Mouse (Mus musculus): Measurements from ENCODE around the gene Coa6. TPM values are rescaled to one million over a fixed set of nuclear protein-coding genes. Genes with fewer than 3 reads are reported as not detected.

The Coa6 gene
- total and polyA plus RNA-seq, 3 experiments, result 26.6 to 30.3 (median 29.1) TPM

GRCm38 (mm10) chr8:126379580-126379979, 42.7 kb upstream of the Coa6 start:
- H3K79me2 ChIP-seq (replicated peaks; ENCODE audit: control insufficient read depth, extremely low read depth, insufficient read depth, poor library complexity, severe bottlenecking), result no peaks in the 10 kb centered on the region
- in situ Hi-C loops (cut with MboI; ENCODE audit: low pct_ligation_motif_present, low pct_unique_long_range_greater_than_20kb, low sequenced_read_pairs), result loop anchor here (25.0 kb wide), 2 partner anchors 117 to 417 kb away; no protein-coding TSS in a partner anchor
- H3K4me1 ChIP-seq (ENCODE audit: control insufficient read depth in 1 of 2, insufficient read depth in 2 of 2), result peaks cover 0 to 2% of the 10 kb centered on the region in 2 experiments; a peak in 1 of 4 replicates
- no peaks in the 10 kb centered on the region for H3K9me3 ChIP-seq (replicated peaks; ENCODE audit: low read length)
- no peaks in the 10 kb centered on the region for H3K36me3 ChIP-seq (replicated peaks in 1 of 2; ENCODE audit: control insufficient read depth in 1 of 2, insufficient read depth in 1 of 2, low read length in 1 of 2)
- dilution Hi-C loops (cut with MboI; ENCODE audit: extremely low pct_ligation_motif_present, extremely low pct_unique_long_range_greater_than_20kb, low sequenced_read_pairs), result no loop called here
- no peak overlapping the region for H3K27ac ChIP-seq (ENCODE audit: insufficient read depth, low read depth)
- peaks cover 92% of the 10 kb centered on the region for H3K27me3 ChIP-seq (replicated peaks)
- H3K9ac ChIP-seq (ENCODE audit: insufficient read depth, low read depth), result no peak overlapping the region
- no peak overlapping the region for H3K4me3 ChIP-seq (replicated peaks in 1 of 3; ENCODE audit: low read depth in 2 of 3, low read length in 2 of 3, poor library complexity in 1 of 3)
- no peak for DNase-seq (ENCODE audit: extremely low read depth)
- no peak for TF ChIP-seq BHLHE40 (IDR thresholded peaks at IDR 0.05; ENCODE audit: low read depth, low read length)
- no peak for TF ChIP-seq USF1 (IDR thresholded peaks at IDR 0.05; ENCODE audit: low read depth, low read length)
- TF ChIP-seq GABPA (IDR thresholded peaks at IDR 0.05; ENCODE audit: insufficient replicate concordance, low read depth, low read length), result no peak
- no peak for TF ChIP-seq EP300 (IDR thresholded peaks at IDR 0.05; ENCODE audit: low read length)
- no peak for TF ChIP-seq ZKSCAN1 (IDR thresholded peaks at IDR 0.05; ENCODE audit: borderline replicate concordance, low read depth, low read length)
- TF ChIP-seq POLR2AphosphoS2 (IDR thresholded peaks at IDR 0.05; ENCODE audit: low read depth, low read length), result no peak
- TF ChIP-seq TBP (conservative IDR thresholded peaks at IDR 0.05; ENCODE audit: low read depth, low read length), result no peak
- no peak for TF ChIP-seq E2F4 (IDR thresholded peaks at IDR 0.05; ENCODE audit: insufficient replicate concordance, low read depth, low read length)
- TF ChIP-seq MAZ (IDR thresholded peaks at IDR 0.05; ENCODE audit: low read depth, low read length), result no peak
- no peak for TF ChIP-seq MXI1 (IDR thresholded peaks at IDR 0.05; ENCODE audit: low read depth, low read length)
- TF ChIP-seq CHD1 (IDR thresholded peaks at IDR 0.05; ENCODE audit: low read depth, low read length), result no peak
- no peak overlapping the region for H3K4me2 ChIP-seq (ENCODE audit: insufficient read depth, low read depth, poor library complexity, severe bottlenecking)

GRCm38 (mm10) chr8:126380141-126380540, 42.2 kb upstream of the Coa6 start:
- no peaks in the 10 kb centered on the region for H3K36me3 ChIP-seq (replicated peaks in 1 of 2; ENCODE audit: control insufficient read depth in 1 of 2, insufficient read depth in 1 of 2, low read length in 1 of 2)
- no peak overlapping the region for H3K27ac ChIP-seq (ENCODE audit: insufficient read depth, low read depth)
- no peak overlapping the region for H3K4me3 ChIP-seq (replicated peaks in 1 of 3; ENCODE audit: low read depth in 2 of 3, low read length in 2 of 3, poor library complexity in 1 of 3)
- DNase-seq (ENCODE audit: extremely low read depth), result no peak
- in situ Hi-C loops (cut with MboI; ENCODE audit: low pct_ligation_motif_present, low pct_unique_long_range_greater_than_20kb, low sequenced_read_pairs) (loop anchor here (25.0 kb wide), 2 partner anchors 118 to 418 kb away; no protein-coding TSS in a partner anchor), dilution Hi-C loops (cut with MboI; ENCODE audit: extremely low pct_ligation_motif_present, extremely low pct_unique_long_range_greater_than_20kb, low sequenced_read_pairs) (no loop called here)
- TF ChIP-seq MAZ (IDR thresholded peaks at IDR 0.05; ENCODE audit: low read depth, low read length), result no peak
- TF ChIP-seq CHD1 (IDR thresholded peaks at IDR 0.05; ENCODE audit: low read depth, low read length), result no peak
- no peak for TF ChIP-seq JUN (IDR thresholded peaks at IDR 0.05; ENCODE audit: insufficient read depth, low read depth, low read length)
- H3K9ac ChIP-seq (ENCODE audit: insufficient read depth, low read depth), result no peak overlapping the region
- no peaks in the 10 kb centered on the region for H3K9me3 ChIP-seq (replicated peaks; ENCODE audit: low read length)
- no peak overlapping the region for H3K4me2 ChIP-seq (ENCODE audit: insufficient read depth, low read depth, poor library complexity, severe bottlenecking)
- peaks cover 0 to 2% of the 10 kb centered on the region in 2 experiments; a peak in 1 of 4 replicates for H3K4me1 ChIP-seq (ENCODE audit: control insufficient read depth in 1 of 2, insufficient read depth in 2 of 2)
- no peaks in the 10 kb centered on the region for H3K79me2 ChIP-seq (replicated peaks; ENCODE audit: control insufficient read depth, extremely low read depth, insufficient read depth, poor library complexity, severe bottlenecking)
- peaks cover 90% of the 10 kb centered on the region for H3K27me3 ChIP-seq (replicated peaks)

- DNase-seq (ENCODE audit: extremely low read depth), result no peak
- Histone ChIP-seq H3K27ac (ENCODE audit: insufficient read depth, low read depth) (no peak overlapping the region), H3K4me3 (replicated peaks in 1 of 3; ENCODE audit: low read depth in 2 of 3, low read length in 2 of 3, poor library complexity in 1 of 3) (no peak overlapping the region), H3K4me2 (ENCODE audit: insufficient read depth, low read depth, poor library complexity, severe bottlenecking) (no peak overlapping the region), H3K79me2 (replicated peaks; ENCODE audit: control insufficient read depth, extremely low read depth, insufficient read depth, poor library complexity, severe bottlenecking) (no peaks in the 10 kb centered on the region), H3K4me1 (ENCODE audit: control insufficient read depth in 1 of 2, insufficient read depth in 2 of 2) (peaks cover 0 to 2% of the 10 kb centered on the region in 2 experiments; a peak in 1 of 4 replicates), H3K36me3 (replicated peaks in 1 of 2; ENCODE audit: control insufficient read depth in 1 of 2, insufficient read depth in 1 of 2, low read length in 1 of 2) (no peaks in the 10 kb centered on the region), H3K27me3 (replicated peaks) (peaks cover 89% of the 10 kb centered on the region), H3K9ac (ENCODE audit: insufficient read depth, low read depth) (no peak overlapping the region), H3K9me3 (replicated peaks; ENCODE audit: low read length) (no peaks in the 10 kb centered on the region)
- in situ Hi-C loops (cut with MboI; ENCODE audit: low pct_ligation_motif_present, low pct_unique_long_range_greater_than_20kb, low sequenced_read_pairs), result loop anchor here (25.0 kb wide), 2 partner anchors 119 to 419 kb away; no protein-coding TSS in a partner anchor
- no peak for TF ChIP-seq POLR2A (IDR thresholded peaks at IDR 0.05; ENCODE audit: low read depth, low read length)
- TF ChIP-seq TBP (conservative IDR thresholded peaks at IDR 0.05; ENCODE audit: low read depth, low read length), result no peak
- no peak for TF ChIP-seq ETS1 (conservative IDR thresholded peaks at IDR 0.05; ENCODE audit: low read depth, low read length)
- no peak for TF ChIP-seq UBTF (IDR thresholded peaks at IDR 0.05; ENCODE audit: low read depth, low read length)
- TF ChIP-seq NRF1 (IDR thresholded peaks at IDR 0.05; ENCODE audit: low read depth, low read length), result no peak
- TF ChIP-seq ZC3H11A (IDR thresholded peaks at IDR 0.05; ENCODE audit: low read depth, low read length), result no peak
- no peak for TF ChIP-seq E2F4 (IDR thresholded peaks at IDR 0.05; ENCODE audit: insufficient replicate concordance, low read depth, low read length)
- no peak for TF ChIP-seq MAX (IDR thresholded peaks at IDR 0.05; ENCODE audit: low read length)
- TF ChIP-seq BHLHE40 (IDR thresholded peaks at IDR 0.05; ENCODE audit: low read depth, low read length), result no peak
- no peak for TF ChIP-seq ZKSCAN1 (IDR thresholded peaks at IDR 0.05; ENCODE audit: borderline replicate concordance, low read depth, low read length)
- no peak for TF ChIP-seq ELF1 (IDR thresholded peaks at IDR 0.05; ENCODE audit: low read depth, low read length)
- no peak for TF ChIP-seq JUN (IDR thresholded peaks at IDR 0.05; ENCODE audit: insufficient read depth, low read depth, low read length)
- dilution Hi-C loops (cut with MboI; ENCODE audit: extremely low pct_ligation_motif_present, extremely low pct_unique_long_range_greater_than_20kb, low sequenced_read_pairs), result no loop called here
Observed at GRCm38 (mm10) chr8:126381299-126381698, 41.0 kb upstream of the Coa6 start.

All from CH12.LX (cell line).